Mouse (Mus musculus) adrenal gland, postnatal 14 days (tissue): ENCODE measurements around the gene Dnaic2. TPM values are rescaled to one million over a fixed set of nuclear protein-coding genes. Genes with fewer than 3 reads are reported as not detected.

ENCODE experiments used
- DNase-seq: peaks from one replicate; pipeline ENCODE4 v3.0.0; 2021; ENCODE audit warnings: mixed read lengths
- total RNA-seq: library from RNA; stranded (reverse); gene quantifications from 2 replicates; pipeline ENCODE4 v1.2.3, GENCODE M21; 2021

The Dnaic2 gene
- total RNA-seq, 1 experiment from 2014 or later = 0.44 TPM

GRCm38 (mm10) chr11:114798624-114799023, 71.4 kb downstream of the Dnaic2 start, which contains the start of gene Gpr142:
Gene Gpr142, plus strand, starts transcription at chr11:114798924.
- no peak for DNase-seq

DNA sequence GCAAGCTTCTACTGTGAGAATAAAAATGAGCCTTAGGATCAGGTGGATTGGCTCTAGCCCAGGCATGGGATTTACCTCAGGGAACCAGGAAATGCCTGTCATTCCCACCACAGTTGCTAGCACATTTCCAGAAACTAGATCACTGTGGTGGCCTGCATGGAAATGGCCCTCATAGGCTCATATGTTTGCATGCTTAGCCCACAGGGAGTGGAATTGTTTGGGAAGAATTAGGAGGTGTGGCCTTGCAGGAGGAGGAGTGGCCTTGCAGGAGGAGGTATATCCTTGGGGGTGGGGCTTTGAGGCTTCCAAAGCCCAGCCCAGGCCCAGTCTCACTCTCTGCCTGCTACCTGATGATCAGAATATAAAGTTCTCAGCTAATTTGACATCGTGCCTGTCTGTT, 74.7 kb downstream of the Dnaic2 start:
- no peak for DNase-seq

DNA sequence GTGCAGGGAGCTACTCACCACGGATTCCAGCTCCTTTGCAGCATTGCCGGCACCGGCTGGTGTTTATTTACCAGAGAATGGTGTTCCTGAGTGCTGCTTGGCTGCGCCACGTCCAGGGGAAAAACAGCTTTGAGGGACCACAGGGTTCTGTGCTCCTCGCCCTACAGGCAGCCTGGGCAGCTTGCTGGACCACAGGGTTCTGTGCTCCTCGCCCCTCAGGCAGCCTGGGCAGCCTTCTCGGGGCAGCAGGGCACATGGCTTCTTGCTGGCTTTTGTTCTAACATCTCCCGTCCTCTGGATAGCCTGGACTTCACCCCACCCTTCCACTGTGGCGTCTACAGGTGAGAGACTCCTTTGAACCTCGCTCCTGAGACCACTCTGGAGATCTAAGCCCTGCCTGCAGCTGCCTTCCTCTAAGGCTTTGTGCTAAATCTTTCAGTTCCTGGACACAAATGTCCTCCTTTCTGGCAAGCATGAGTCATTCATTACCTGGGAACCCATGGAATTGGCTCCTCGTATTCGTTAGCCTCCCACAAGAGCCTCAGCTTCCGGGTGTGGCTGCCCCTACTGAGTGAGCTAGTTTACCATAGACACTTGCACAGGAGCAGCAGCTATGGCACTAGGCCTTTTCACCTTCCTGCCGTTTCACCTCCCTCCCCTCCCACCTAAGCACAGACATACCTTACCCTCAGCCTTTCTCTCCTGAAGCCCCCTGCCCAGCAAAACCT, 75.5 kb downstream of the Dnaic2 start:
- DNase-seq = no peak

DNA sequence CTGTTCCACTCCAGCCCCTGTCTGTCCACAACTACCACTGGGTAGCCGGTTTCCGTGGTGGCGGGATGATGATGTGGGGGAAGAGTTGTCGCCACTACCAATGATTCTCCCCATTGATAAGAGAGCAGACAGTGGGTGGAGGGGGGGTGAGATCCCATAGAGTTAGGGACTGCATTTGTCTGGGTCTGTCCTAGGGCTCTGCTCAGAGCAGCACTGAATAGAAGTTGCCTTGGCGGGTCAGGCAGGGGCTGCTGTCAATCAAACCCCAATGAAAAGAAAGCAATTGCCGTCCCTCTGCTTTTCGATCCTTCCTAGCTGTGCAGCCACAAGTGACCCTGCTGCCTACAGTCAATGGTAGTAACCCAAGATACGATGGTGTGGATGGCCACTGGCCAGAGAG, 76.8 kb downstream of the Dnaic2 start:
- no peak for DNase-seq

- no peak for DNase-seq
Observed at GRCm38 (mm10) chr11:114807025-114807424, 79.8 kb downstream of the Dnaic2 start.

Other genes starting within 250 kb of the Dnaic2 start
- gene Rpl38, start 58.9 kb upstream of the Dnaic2 start, total RNA-seq = 1,048 and 1,188 TPM in 2 replicates
- gene Ttyh2, start 52.0 kb upstream of the Dnaic2 start, total RNA-seq = 61.7 and 64.7 TPM in 2 replicates
- 0.41 and 0.56 TPM in 2 replicates for gene Kif19a, start 38.0 kb downstream of the Dnaic2 start, total RNA-seq
- not detected in 2 replicates for gene Btbd17, start 68.5 kb downstream of the Dnaic2 start, total RNA-seq
- gene Gpr142, start 71.5 kb downstream of the Dnaic2 start, total RNA-seq = not detected in 2 replicates
- gene Gprc5c, start 123.7 kb downstream of the Dnaic2 start, total RNA-seq = 16.6 and 18.6 TPM in 2 replicates
- 1.1 and 2.2 TPM in 2 replicates for gene Cd300a, start 162.6 kb downstream of the Dnaic2 start, total RNA-seq
- gene Cd300lb, start 207.0 kb downstream of the Dnaic2 start, total RNA-seq = 0.70 and 1.7 TPM in 2 replicates
- 0.83 TPM in 1 of 2 replicates, not detected in the other for gene Cd300c, start 241.7 kb downstream of the Dnaic2 start, total RNA-seq